Mouse (Mus musculus) heart, postnatal 10 days (tissue): ENCODE measurements around the gene Tmem127. TPM values are rescaled to one million over a fixed set of nuclear protein-coding genes. Genes with fewer than 3 reads are reported as not detected.
"Not testable (repeated sequence)": the region's sequence is repeated elsewhere in the genome, so short reads cannot be mapped to it uniquely, and the experiment has no call there.

Source experiments
- DNase-seq, 2 experiments: peaks; one replicate each; pipeline ENCODE4 v3.0.0; 2021
- intact Hi-C: fragments of 180-260 bp; cut with DNase I; formaldehyde crosslinking; loops from one replicate; pipeline ENCODE4 v1.15.1; 2025
- total RNA-seq, 2 experiments: library from RNA; stranded (reverse); gene quantifications; 2 replicates each; pipeline ENCODE4 v1.2.3; 2021

Gene Tmem127
- total RNA-seq, 2 experiments from 2014 or later: 39.4 to 40.4 TPM

DNA sequence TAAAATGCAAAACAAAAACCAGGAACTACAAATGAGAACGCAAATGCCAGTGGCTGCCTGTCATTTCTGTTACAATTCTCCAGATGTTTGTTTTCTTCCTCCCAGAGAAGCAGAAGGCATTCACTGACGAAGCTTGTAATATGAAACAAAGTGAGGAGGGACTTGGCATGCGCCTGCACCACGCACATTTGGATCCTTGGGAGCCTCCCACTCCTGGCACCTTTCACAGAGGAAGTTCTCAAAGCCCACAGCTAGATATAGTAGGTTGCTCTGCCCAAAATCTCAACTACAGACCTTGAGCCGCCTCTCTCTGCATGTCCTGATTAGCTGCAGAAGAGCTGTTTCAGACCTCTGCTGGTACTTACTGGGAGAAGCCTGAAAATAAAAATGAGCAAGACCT lies 11.6 kb downstream of the Tmem127 start:
- DNase-seq: peak; percentile 69 to 73
- intact Hi-C loops: no loop called here

DNA sequence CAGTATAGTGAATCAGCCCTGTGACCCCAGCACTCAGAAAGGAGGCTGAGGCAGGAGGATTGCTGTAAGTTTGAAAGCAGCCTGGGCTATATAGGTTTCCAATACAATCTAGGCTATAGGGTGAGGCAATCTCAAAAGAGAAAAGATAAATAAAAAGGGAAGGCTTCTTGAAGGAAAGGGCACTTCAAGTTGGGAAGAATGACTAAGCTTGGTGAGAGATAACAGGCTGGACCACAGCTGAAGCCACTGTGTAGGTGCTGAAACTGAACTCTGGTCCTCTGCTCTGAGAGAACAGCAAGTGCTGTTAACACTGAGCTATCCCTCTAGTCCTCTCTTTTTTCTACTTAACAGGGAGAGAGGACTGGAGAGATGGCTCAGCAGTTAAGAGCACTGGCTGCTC lies 14.8 kb downstream of the Tmem127 start:
- intact Hi-C loops: no loop called here
- no peak for DNase-seq

GRCm38 (mm10) chr2:127267854-127268253 lies 20.1 kb downstream of the Tmem127 start:
- intact Hi-C loops: loop anchor here (2.0 kb wide), 1 partner anchor 15 kb away; no protein-coding TSS in a partner anchor
- DNase-seq: no peak

DNA sequence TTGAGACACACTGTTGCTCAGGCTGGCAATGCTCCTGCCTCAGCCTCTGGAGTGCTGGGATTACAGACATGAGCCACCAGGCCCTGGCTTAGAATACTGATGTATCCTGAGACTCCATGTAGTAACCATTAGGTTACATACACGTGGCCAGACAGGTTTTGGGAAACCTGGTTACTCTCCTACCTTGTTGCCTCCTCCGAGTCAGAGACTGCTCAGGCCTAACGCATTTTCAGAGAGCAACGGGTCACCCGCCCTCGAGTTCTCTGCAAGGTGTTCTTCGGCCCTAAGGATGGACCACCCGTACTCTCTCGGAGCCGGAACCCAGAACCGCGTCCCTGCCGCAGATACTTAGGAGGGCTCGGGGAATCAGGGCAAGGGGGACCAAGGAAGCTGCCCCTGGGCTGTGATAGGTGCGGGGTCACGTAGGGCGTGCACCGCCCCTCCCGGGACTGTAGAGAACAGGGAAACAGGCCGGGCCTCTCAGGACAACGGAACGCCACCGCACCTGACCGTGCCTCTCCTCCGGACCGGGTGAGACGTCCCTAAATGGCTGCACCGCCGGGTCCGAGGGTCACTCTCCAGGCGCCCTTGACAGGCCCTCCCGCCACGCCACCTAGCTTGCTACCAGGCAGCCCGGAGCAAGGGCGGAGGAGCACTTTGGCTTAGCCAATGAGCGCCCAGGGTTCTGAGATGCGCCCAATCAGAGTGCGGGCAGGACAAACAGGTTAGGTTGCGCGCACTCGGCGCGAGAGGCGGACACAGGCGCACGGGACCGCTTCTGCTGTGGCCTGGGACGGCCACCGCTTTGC lies 22.0 kb downstream of the Tmem127 start, which contains the start of gene Stard7:
Gene Stard7 (plus strand): TSS at position 728 of the 809 bp plus-strand sequence.
- intact Hi-C loops: loop anchor here (1.0 to 5.0 kb wide), 3 partner anchors 17 to 68 kb away; partner anchors contain the start of genes Astl and Dusp2

DNA sequence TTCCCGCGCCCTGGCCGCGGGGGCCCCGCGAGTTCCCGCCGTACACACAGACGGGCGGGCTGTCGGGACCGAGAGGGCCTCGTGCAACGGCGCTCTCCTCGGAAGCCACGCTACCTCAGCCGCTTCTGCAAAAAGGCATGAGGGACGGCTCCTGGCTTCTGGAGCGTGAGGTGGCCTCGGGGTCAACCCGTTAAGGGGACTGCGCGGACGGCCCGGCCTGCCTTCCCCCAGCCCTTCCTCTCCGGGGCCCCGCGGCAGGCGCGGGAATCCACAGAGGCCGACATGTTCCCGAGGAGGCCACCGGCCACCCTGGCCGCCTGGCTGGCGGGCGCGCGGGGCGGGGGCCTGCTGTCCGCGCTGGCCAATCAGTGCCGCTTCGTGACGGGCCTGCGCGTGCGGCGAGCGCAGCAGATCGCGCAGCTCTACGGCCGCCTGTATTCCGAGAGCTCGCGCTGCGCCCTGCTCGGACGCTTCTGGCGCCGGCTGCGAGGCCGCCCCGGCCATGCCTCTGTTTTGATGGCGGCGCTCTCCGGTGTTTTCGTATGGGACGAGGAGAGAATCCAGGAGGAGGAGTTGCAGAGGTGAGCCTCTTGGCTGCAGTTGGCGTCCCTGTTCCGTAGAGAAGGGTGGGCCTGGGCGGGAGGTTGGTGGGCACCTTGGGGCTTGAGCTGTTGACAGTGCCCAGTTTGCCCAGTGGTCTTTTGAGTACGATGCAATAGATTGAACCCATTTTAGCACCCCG lies 22.8 kb downstream of the Tmem127 start:
- intact Hi-C loops: loop anchor here (5.0 kb wide), 1 partner anchor 67 kb away; the partner anchor contains the start of genes Astl and Dusp2
- DNase-seq: peak; percentile 90 to 92

More for the DNA sequence above, 22.0 kb downstream of the Tmem127 start, which contains the start of gene Stard7:
- DNase-seq: peak; percentile 98

GRCm38 (mm10) chr2:127271042-127271515 lies 23.4 kb downstream of the Tmem127 start:
- DNase-seq: peak; percentile 47 to 48
- intact Hi-C loops: loop anchor here (5.0 kb wide), 1 partner anchor 66 kb away; the partner anchor contains the start of genes Astl and Dusp2

GRCm38 (mm10) chr2:127272049-127272448 lies 24.3 kb downstream of the Tmem127 start:
- intact Hi-C loops: loop anchor here (5.0 kb wide), 1 partner anchor 65 kb away; the partner anchor contains the start of genes Astl and Dusp2
- not testable (repeated sequence) for DNase-seq

DNA sequence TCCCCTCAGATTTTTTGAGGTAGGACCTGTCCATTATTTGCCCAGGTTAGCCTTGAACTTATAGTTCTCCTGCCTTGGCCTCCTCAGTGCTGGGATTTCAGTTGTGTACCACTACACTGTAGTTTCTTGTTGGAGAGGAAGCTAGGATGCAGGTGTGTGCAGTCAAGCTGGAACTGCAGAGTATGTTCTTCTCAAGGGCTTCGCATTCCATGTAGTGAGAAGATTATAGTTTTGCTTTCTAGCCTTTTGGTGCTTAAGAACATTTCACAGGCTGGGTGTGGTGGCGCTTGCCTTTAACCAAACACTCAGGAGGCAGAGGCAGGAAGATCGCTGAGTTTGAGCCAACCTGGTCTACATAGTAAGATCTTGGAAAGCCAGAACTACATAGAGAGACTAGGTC lies 25.1 kb downstream of the Tmem127 start:
- intact Hi-C loops: loop anchor here (5.0 kb wide), 1 partner anchor 64 kb away; the partner anchor contains the start of genes Astl and Dusp2

GRCm38 (mm10) chr2:127274590-127274989 lies 26.9 kb downstream of the Tmem127 start:
- intact Hi-C loops: loop anchor here (5.0 kb wide), 1 partner anchor 63 kb away; the partner anchor contains the start of genes Astl and Dusp2
- DNase-seq: no peak

More for the DNA sequence above, 25.1 kb downstream of the Tmem127 start:
- no peak for DNase-seq

DNA sequence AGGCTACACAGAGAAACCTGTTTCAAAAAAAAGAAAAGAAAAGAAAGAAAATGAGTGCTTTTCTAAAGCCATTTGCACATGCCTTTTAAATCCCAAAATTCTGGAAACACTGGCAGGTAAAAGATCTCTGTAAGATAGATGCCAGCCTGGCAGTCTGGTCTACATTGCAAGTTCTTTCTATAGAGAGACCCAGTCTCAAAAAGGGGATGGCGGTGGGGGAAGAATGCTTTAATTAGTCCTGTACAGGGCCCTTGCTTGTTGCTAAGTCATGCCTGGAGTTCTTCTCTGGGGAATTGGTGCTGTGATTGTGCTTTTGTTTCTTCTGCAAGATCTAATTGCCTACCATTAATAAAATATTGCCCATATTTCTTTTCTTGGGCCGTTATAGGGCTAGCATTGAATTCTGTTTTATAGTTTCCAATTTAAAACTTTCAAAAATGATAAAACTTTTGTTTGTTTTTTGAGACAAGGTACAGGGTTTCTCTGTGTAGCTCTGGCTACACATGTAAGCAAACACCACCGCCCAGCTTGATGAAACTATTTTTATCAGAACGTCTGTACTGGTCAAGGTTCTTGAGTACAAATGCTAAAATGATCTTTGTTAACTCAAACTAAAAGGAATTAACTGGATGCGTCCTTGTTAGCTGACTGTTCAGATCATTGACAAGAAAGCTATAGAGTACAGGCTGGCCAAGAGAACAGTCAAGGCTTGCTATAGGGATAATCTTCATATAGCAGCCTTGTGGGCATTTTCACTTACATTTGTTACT lies 28.0 kb downstream of the Tmem127 start:
- intact Hi-C loops: no loop called here
- DNase-seq: no peak

DNA sequence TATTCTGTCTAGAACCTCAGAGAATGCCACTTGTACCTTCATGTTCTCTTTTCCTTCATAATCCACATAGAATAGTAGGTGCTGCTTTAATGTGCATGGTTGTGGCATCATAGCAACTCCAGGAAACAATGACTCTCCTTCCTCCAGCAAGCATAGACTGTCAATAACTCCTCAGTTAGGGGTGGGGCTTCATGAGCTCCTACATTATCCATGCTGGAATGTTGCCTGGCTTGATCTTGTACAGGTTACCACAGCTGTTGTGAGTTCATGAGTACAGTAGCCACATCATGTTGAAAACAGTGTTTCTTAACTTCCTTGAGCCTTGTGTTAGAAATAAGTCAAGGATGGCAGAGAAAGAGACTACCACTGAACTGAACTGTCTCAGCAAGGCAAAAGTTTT lies 30.5 kb downstream of the Tmem127 start:
- intact Hi-C loops: no loop called here

DNA sequence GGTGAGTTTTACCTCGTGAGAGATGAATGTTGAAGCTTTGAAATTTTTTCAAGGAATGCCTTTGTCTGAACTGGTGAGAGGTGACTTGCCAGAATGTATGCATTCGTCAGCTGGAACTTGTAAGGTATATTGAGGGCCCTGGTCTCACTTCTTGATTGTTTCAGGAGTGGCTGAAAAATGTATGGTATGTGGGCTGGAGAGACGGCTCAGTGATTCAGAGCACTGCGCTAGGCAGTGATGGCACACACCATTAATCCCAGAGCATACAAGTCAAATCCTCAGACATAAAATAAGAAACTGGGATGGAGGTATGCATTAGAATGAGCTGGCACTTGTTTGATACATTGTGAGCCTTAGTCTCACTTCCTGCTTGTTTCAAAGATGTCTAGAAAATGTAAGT lies 44.5 kb downstream of the Tmem127 start:
- intact Hi-C loops: no loop called here
- DNase-seq: no peak

More for the DNA sequence above, 30.5 kb downstream of the Tmem127 start:
- DNase-seq: no peak

GRCm38 (mm10) chr2:127297001-127297805 lies 49.5 kb downstream of the Tmem127 start:
- intact Hi-C loops: no loop called here
- DNase-seq: no peak

DNA sequence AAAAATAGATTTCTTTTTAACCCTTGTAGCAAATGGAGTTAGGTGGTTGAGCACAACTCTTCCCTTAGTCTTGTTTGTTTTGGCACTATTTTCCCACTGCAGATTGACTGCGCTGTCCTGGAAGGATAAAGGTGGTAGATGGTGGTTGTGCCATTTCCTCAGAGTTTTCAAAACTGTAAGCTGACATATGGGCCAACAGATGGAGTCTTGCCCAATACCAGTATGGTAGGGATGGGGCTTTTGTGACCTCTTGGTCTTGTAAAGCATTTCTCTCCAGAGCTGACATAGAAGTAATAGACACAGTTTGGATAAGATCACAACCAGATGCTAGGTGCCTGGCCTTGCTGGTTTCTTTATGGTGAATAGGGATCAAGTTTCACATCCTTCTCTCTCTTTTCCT lies 50.3 kb downstream of the Tmem127 start:
- intact Hi-C loops: no loop called here

GRCm38 (mm10) chr2:127300701-127301100 lies 53.0 kb downstream of the Tmem127 start:
- intact Hi-C loops: no loop called here

More for the DNA sequence above, 50.3 kb downstream of the Tmem127 start:
- no peak for DNase-seq

GRCm38 (mm10) chr2:127301883-127302282 lies 54.2 kb downstream of the Tmem127 start:
- intact Hi-C loops: no loop called here
- no peak for DNase-seq

More at GRCm38 (mm10) chr2:127300701-127301100, 53.0 kb downstream of the Tmem127 start:
- DNase-seq: no peak

DNA sequence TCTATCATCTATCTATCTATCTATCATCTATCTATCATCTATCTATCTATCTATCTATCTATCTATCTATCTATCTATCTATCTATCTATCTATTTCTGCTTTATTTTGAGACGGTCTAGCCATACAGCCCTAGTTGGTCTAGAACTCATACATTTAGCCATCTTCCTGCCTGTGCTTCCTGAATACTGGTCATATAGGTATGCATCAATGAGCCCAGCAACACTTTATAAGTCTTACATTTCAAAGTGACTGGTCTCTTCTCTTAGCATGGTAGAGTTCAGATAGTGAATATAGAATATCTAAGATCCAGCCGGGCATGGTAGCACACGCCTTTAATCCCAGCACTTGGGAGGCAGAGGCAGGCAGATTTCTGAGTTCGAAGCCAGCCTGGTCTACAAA lies 56.5 kb downstream of the Tmem127 start:
- DNase-seq, intact Hi-C loops: not testable (repeated sequence)

- intact Hi-C loops: no loop called here
- DNase-seq: no peak
These were observed 57.0 kb downstream of the Tmem127 start for GRCm38 (mm10) chr2:127304609-127305210.

DNA sequence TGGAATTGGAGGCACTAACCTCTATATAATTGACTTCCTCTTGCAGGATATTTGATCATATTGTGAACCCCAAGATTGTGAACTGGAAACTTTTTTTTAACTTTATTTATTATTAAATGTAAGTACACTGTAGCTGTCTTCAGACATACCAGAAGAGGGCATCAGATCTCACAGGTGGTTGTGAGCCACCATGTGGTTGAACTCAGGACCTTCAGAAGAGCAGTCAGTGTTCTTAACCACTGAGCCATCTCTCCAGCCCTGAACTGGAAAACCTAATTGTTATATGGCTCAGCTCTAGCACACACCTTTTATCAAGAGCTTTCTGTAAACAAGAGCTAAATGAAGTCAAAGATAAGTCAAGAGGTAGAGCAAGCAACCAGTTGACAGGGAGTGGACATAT lies 58.4 kb downstream of the Tmem127 start:
- no peak for DNase-seq
- intact Hi-C loops: no loop called here
